Mouse (Mus musculus) hindbrain, embryonic 14.5 days (tissue): Measurements from ENCODE around the gene Ube2cbp. TPM values are rescaled to one million over a fixed set of nuclear protein-coding genes. Genes with fewer than 3 reads are reported as not detected.

Experiments used
- ATAC-seq: fragments of 200-750 bp; cut with Nextera tagmentation; 2 replicates; pipeline ENCODE4 v1.8.0; 2017; ENCODE audit warnings: moderate number of reproducible peaks, mild to moderate bottlenecking, moderate TSS enrichment, moderate library complexity; ENCODE audit not compliant: low FRiP score
- DNase-seq: peaks from one replicate; pipeline ENCODE4 v3.0.0-alpha.2; 2015; ENCODE audit warnings: low spot score
- H3K27ac ChIP-seq: fragments of 300-500 bp; sonication (generic); 2 replicates; pipeline ENCODE4 v1.5.1; 2014; ENCODE audit warnings: mild to moderate bottlenecking, moderate library complexity
- H3K27me3 ChIP-seq: fragments of 300-500 bp; sonication (generic); 2 replicates; pipeline ENCODE4 v1.6.1; 2014; ENCODE audit warnings: mild to moderate bottlenecking, low read length, mixed read lengths; ENCODE audit not compliant: control insufficient read depth, insufficient read depth
- H3K36me3 ChIP-seq: fragments of 300-500 bp; sonication (generic); replicated peaks from 2 replicates; pipeline ENCODE4 v1.6.1; 2014; ENCODE audit not compliant: control insufficient read depth, insufficient read depth
- H3K4me1 ChIP-seq: fragments of 300-500 bp; sonication (generic); replicated peaks from 2 replicates; pipeline ENCODE4 v1.6.1; 2014; ENCODE audit warnings: antibody characterized with exemption, low read length, mixed read lengths; ENCODE audit not compliant: control insufficient read depth, insufficient read depth
- H3K4me2 ChIP-seq: fragments of 300-500 bp; sonication (generic); replicated peaks from 2 replicates; pipeline ENCODE4 v1.6.1; 2014; ENCODE audit warnings: mild to moderate bottlenecking, moderate library complexity
- H3K4me3 ChIP-seq: fragments of 300-500 bp; sonication (generic); replicated peaks from 2 replicates; pipeline ENCODE4 v1.5.1; 2014; ENCODE audit warnings: mild to moderate bottlenecking, low read length
- H3K9ac ChIP-seq: fragments of 300-500 bp; sonication (generic); 2 replicates; pipeline ENCODE4 v1.6.1; 2014
- H3K9me3 ChIP-seq: fragments of 300-500 bp; sonication (generic); 2 replicates; pipeline ENCODE4 v1.6.1; 2016; ENCODE audit warnings: low read length; ENCODE audit not compliant: control insufficient read depth
- WGBS: fragments of 180-500 bp; shearing (Covaris S2); extraction: QIAGEN DNeasy Blood & Tissue Kit; methylation state at CpG from one replicate; pipeline ENCODE4 v1.1.7; 2014; 5-methylcytosine and 5-hydroxymethylcytosine counted together
- polyA plus RNA-seq: library from polyadenylated mRNA; unstranded; fragments of >200 nt; fragmentation: Nextera tagmentation; extraction: Ambion mirVana; gene quantifications from 2 replicates; pipeline ENCODE4 v1.2.1, GENCODE M21; 2014

Gene Ube2cbp
- polyA plus RNA-seq, 1 experiment from 2014 or later: 7.4 TPM

GRCm38 (mm10) chr9:86442248-86442647, 22.5 kb downstream of the Ube2cbp start:
- no peak overlapping the region for H3K27ac ChIP-seq
- no peak for DNase-seq

GRCm38 (mm10) chr9:86438337-86439009, 26.3 kb downstream of the Ube2cbp start:
- no peak overlapping the region for H3K9ac ChIP-seq
- no peak overlapping the region for H3K27ac ChIP-seq
- no peaks in the 10 kb centered on the region for H3K36me3 ChIP-seq
- H3K9me3 ChIP-seq: no peaks in the 10 kb centered on the region
- H3K27me3 ChIP-seq: no peaks in the 10 kb centered on the region
- peaks cover 4% of the 10 kb centered on the region; the same call in 1 of the 2 replicates for H3K4me1 ChIP-seq
- H3K4me3 ChIP-seq: no peak overlapping the region
- no peak for DNase-seq
- ATAC-seq: no peak
- WGBS: 48% methylated on average over 11 of the region's 11 CpGs
- no peak overlapping the region for H3K4me2 ChIP-seq

More at GRCm38 (mm10) chr9:86442248-86442647, 22.5 kb downstream of the Ube2cbp start:
- no peaks in the 10 kb centered on the region for H3K36me3 ChIP-seq
- 0 out of 2 replicates have a peak, but pooled peaks cover 7% of the 10 kb centered on the region for H3K9me3 ChIP-seq
- H3K9ac ChIP-seq: no peak overlapping the region
- no peak overlapping the region for H3K4me2 ChIP-seq
- no peak for ATAC-seq
- H3K27me3 ChIP-seq: no peaks in the 10 kb centered on the region
- H3K4me1 ChIP-seq: peaks cover 4% of the 10 kb centered on the region; the same call in 1 of the 2 replicates
- H3K4me3 ChIP-seq: no peak overlapping the region
- 77% methylated on average over 4 of the region's 4 CpGs for WGBS

DNA sequence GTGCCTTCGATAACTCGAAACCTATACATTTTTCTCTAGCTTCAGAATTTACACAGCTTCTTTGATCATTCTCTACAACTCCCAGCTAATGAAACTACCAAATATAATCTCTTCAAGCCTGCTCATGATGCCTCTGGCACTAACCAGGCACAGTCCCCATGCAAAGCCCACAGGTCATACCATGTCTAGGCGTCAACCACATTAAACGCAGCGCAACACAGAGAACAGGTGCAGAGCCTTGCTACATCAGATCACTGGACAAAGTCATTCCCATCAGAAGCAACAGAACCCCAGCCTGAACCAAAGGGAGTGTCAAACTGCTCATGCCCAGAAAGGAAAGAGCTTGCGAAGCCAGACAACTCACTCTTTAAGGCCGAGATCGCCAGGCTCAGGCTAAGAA, 28.1 kb downstream of the Ube2cbp start:
- ATAC-seq (no peak), DNase-seq (no peak)
- Histone ChIP-seq H3K27ac (no peak overlapping the region), H3K9ac (no peak overlapping the region), H3K4me3 (no peak overlapping the region), H3K9me3 (no peaks in the 10 kb centered on the region), H3K36me3 (no peaks in the 10 kb centered on the region), H3K4me2 (no peak overlapping the region), H3K4me1 (no peaks in the 10 kb centered on the region), H3K27me3 (no peaks in the 10 kb centered on the region)
- WGBS: 95% methylated on average over 8 of the region's 8 CpGs

DNA sequence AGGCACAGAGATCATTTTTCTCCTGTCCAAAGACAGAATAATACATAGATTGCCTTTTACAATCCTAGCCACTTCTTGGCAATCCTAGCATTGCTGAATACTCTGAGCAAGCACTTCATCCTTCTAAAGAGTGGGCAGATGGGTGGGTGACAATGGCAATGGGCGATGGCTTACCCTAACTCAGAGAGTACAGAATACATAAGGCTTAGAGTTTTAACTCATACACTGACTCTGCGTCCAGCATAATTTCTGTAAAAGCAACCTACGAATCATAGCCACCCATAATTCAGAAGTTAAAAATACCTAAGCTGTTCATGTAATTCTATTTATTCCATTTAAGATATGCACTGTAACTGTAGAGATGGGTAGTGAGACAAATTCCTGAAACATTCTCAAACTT, 29.2 kb downstream of the Ube2cbp start:
- H3K4me1 ChIP-seq: no peaks in the 10 kb centered on the region
- 94% methylated on average over 3 of the region's 3 CpGs for WGBS
- ATAC-seq (no peak), DNase-seq (no peak)
- no peak overlapping the region for H3K9ac ChIP-seq
- H3K4me2 ChIP-seq: no peak overlapping the region
- H3K9me3 ChIP-seq: no peaks in the 10 kb centered on the region
- H3K36me3 ChIP-seq: no peaks in the 10 kb centered on the region
- no peak overlapping the region for H3K27ac ChIP-seq
- H3K4me3 ChIP-seq: no peak overlapping the region
- H3K27me3 ChIP-seq: no peaks in the 10 kb centered on the region

- Histone ChIP-seq H3K9ac (no peak overlapping the region), H3K27me3 (no peaks in the 10 kb centered on the region), H3K27ac (no peak overlapping the region), H3K9me3 (no peaks in the 10 kb centered on the region), H3K4me2 (no peak overlapping the region), H3K36me3 (no peaks in the 10 kb centered on the region), H3K4me3 (no peak overlapping the region), H3K4me1 (no peaks in the 10 kb centered on the region)
- no peak for DNase-seq
- ATAC-seq: no peak
- WGBS: 81% methylated on average over 4 of the region's 4 CpGs
These were observed 41.4 kb downstream of the Ube2cbp start for GRCm38 (mm10) chr9:86423331-86423730.

DNA sequence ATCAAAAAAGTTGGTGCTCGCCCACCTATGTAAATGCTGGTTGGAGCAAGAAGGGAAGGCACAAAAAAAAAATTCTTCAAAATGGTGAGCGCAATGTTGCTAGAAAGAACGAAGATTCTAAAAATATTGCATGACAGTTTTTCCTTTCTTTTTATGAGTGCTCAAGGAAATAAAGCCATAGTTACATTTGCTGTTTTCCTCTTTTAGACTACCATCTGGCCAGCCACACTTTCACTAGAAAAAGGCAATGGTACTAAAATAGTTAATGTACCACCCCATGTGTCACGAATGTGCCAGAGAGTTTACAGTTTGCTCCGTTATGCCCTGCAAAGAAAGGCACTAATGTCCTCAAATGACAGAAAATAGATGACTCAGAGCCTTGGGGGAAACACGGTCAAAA, 45.4 kb downstream of the Ube2cbp start:
- Histone ChIP-seq H3K27ac (no peak overlapping the region), H3K27me3 (no peaks in the 10 kb centered on the region), H3K36me3 (no peaks in the 10 kb centered on the region), H3K9ac (no peak overlapping the region), H3K4me1 (no peaks in the 10 kb centered on the region), H3K9me3 (no peaks in the 10 kb centered on the region), H3K4me3 (no peak overlapping the region), H3K4me2 (no peak overlapping the region)
- ATAC-seq (no peak), DNase-seq (no peak)
- WGBS: 91% methylated on average over 6 of the region's 6 CpGs

GRCm38 (mm10) chr9:86417971-86418370, 46.8 kb downstream of the Ube2cbp start:
- WGBS: 95% methylated on average over 1 of the region's 1 CpGs

DNA sequence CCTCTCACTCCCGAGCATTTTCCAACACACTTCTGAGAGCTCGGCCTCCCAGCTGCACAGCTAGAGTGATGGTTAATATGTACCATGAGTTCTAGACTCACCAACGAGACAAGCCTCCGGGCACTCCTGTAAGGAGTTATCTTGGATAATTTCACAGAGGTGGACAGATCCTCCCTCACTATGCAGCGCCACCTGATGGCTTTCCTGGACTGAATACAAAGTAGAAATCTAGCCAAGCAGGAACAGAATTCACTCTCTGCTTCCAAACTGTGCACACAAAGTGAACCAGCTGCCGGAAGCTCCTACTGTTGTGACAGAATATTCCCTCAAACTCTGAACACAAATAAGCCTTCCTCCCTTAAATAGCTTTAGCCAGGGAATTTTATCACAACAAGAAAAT, 69.0 kb downstream of the Ube2cbp start:
- no peaks in the 10 kb centered on the region for H3K27me3 ChIP-seq
- no peak overlapping the region for H3K9ac ChIP-seq
- no peaks in the 10 kb centered on the region for H3K9me3 ChIP-seq
- H3K4me3 ChIP-seq: no peak overlapping the region
- 77% methylated on average over 6 of the region's 6 CpGs for WGBS
- H3K4me2 ChIP-seq: no peak overlapping the region
- H3K36me3 ChIP-seq: no peaks in the 10 kb centered on the region
- DNase-seq (no peak), ATAC-seq (no peak)
- no peaks in the 10 kb centered on the region for H3K4me1 ChIP-seq
- H3K27ac ChIP-seq: no peak overlapping the region

More at GRCm38 (mm10) chr9:86417971-86418370, 46.8 kb downstream of the Ube2cbp start:
- no peak for ATAC-seq
- no peak overlapping the region for H3K4me3 ChIP-seq
- no peaks in the 10 kb centered on the region for H3K36me3 ChIP-seq
- no peaks in the 10 kb centered on the region for H3K9me3 ChIP-seq
- H3K27ac ChIP-seq: no peak overlapping the region
- H3K4me1 ChIP-seq: no peaks in the 10 kb centered on the region
- no peak overlapping the region for H3K4me2 ChIP-seq
- no peak for DNase-seq
- H3K27me3 ChIP-seq: no peaks in the 10 kb centered on the region
- no peak overlapping the region for H3K9ac ChIP-seq

GRCm38 (mm10) chr9:86395012-86395411, 69.7 kb downstream of the Ube2cbp start:
- ATAC-seq (no peak), DNase-seq (no peak)
- no peak overlapping the region for H3K27ac ChIP-seq
- no peak overlapping the region for H3K4me2 ChIP-seq
- no peaks in the 10 kb centered on the region for H3K9me3 ChIP-seq
- H3K36me3 ChIP-seq: no peaks in the 10 kb centered on the region
- no peaks in the 10 kb centered on the region for H3K4me1 ChIP-seq
- no peak overlapping the region for H3K9ac ChIP-seq
- 91% methylated on average over 1 of the region's 1 CpGs for WGBS
- H3K27me3 ChIP-seq: no peaks in the 10 kb centered on the region
- H3K4me3 ChIP-seq: no peak overlapping the region
